Mouse (Mus musculus) liver, adult 2 months (tissue): ENCODE measurements around the gene Rab11a.

Experiments used
- CTCF ChIP-seq: fragments of 200-500 bp; IDR thresholded peaks from 2 replicates; pipeline ENCODE4 v1.5.1; 2011; ENCODE audit warnings: low read depth, low read length, control low read depth
- POLR2A ChIP-seq: fragments of 200-500 bp; IDR thresholded peaks from 2 replicates; pipeline ENCODE4 v1.6.1; 2011; ENCODE audit warnings: low read length, control low read depth; ENCODE audit not compliant: insufficient read depth; ENCODE audit errors: extremely low read depth

DNA sequence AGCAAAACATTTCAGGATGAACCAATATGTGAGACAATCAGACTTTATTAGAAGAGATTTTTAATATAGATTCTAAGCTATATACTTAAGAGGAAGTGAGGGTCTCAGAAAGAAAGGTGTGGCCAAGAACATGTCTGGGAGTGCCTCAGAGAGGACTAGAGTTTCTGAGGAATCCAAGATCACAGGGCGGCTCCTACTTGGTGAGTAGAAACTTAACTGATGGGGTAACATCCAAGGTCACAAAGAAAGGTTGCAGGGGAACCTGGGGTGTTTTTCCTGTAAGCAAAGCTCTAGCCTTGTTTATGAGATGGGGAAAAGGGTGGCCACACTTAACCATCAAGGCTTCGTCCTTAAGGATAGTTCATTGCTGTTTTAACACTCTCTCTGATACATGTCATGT is 1.4 kb upstream of the Rab11a start:
- TF ChIP-seq CTCF (no peak), POLR2A (no peak)
